Mouse (Mus musculus) erythroid progenitor cell, adult 5-6 weeks (primary cell): ENCODE data around the gene Myd88. TPM values are rescaled to one million over a fixed set of nuclear protein-coding genes. Genes with fewer than 3 reads are reported as not detected.

Experiments used
- ATAC-seq: replicated peaks from 2 replicates; pipeline ENCODE4 v1.8.0; 2016; ENCODE audit warnings: moderate number of reproducible peaks, mild to moderate bottlenecking, moderate TSS enrichment, inconsistent platforms; ENCODE audit not compliant: poor library complexity, low FRiP score, severe bottlenecking
- total RNA-seq, 2 experiments: library from RNA; stranded (forward) in 1 of 2; stranded (reverse) in 1 of 2; fragments of 150-400 nt in 1 of 2; fragments of 186-747, 209-891 nt in 1 of 2; gene quantifications; 2 replicates each; pipeline versions ENCODE4 v1.2.3 to v1.2.4; 2015 to 2017; ENCODE audit warnings: low replicate concordance in 2 of 2

The Myd88 gene
- total RNA-seq, 2 experiments from 2014 or later = 14.0 to 22.6 TPM

DNA sequence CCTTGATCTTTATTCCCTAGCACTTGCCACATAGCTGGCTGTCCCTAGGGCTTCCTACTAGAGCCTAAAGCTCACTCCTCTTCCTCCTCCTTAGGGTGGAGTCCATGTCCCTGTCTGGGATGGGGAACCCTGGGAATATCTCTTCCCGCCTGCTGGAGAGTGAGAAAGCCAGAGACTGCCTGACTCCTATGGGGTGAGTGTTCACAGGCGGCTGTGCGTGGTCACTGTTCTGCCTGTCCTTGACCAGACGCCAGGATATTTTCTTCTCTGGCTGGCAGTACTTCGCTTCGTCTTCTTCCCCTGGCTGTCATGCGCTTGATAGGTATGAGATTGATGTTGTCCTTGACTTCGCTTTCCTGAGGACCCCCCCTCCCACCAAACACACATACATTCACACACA is 5.2 kb upstream of the Myd88 start:
- no peak for ATAC-seq

DNA sequence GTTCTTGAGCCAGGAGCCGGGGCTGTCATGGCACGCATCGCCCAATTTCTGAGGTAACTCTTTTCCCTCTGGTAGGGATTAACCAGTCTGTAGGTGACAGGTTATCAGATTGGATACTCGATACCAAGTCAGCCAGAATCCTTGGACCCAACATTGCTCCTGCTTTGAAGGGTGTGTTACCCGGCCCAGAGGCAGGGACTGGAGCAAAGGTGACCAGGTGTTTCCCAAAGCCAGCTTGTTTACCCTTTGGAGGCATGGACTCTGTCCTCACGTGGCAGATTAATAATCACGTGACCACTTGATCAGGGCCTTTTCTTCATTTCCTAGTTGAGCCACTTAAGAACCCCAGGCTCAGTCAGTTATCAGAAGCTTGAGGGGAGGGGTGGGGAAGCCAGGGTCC is 1.5 kb upstream of the Myd88 start:
- no peak for ATAC-seq

DNA sequence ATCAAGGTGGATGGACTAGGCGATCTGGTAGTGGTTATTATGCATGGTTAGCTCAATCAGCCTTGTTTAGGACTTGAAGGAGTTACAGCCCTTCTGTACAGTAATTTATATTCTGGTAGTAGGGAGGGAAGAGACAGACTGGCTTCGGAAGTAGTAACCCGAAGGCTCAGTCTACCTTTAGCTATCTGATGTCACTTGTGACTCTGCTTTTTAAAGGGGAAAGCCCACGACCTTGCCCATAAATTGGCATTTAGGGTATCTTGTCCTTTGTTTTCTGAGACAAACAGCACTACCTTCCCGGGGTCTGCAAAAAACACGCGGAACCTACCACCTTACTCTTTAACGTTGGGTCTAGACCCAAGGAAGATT is 1.0 kb downstream of the Myd88 start:
- ATAC-seq = peak; percentile 16; the same call in 1 of the 2 replicates

DNA sequence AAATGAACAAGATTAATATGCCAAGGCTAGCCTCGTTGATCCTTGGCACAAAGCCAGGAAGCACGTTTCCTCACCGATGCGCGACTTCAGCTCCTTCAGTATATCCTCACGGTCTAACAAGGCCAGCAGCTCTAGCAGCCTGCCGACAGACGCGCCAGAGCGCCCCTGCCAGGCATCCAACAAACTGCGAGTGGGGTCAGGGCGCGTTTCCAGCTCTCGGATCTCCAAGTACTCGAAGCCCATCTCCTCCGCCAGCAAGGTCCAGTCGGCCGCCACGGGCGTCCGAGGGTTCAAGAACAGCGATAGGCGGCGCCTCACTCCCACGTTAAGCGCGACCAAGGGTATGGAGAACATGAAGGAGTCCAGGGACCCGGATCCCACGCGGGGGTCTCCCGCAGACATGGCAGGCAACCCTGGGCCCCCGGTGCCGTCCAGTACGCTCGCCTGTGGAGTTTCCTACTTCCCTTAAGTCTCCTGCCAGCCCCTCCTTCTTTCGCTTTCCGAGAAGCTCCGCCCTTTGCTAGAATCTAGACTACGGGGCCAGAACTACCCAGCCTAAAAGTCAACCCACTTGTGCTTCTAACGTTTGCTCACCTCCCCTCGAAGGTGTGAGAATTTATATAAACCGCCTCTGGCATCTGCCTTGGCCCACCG is 1.5 kb downstream of the Myd88 start, which contains the start of gene Acaa1a:
Gene Acaa1a, plus strand, starts transcription at position 119 of the 654 bp plus-strand sequence.
- peak; percentile 70 for ATAC-seq

DNA sequence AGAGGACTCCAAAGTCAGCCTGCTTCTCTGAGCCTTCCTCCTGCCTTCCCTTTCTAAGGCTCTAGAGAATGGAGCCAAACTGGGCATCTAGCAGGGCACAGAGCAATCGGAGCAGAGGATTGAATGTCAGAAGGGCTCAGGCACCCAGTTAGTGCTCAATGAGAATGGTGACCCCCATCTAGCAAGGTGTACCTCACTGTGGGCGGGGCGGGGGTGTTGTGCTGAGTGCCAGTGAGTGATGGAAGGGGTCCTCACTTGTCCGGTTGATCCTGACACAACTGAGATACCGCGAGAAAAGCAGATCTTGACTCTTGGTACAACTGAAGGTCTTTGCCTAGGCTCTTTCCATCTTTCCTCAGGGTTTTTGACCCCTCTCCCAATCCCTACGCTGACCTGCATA is 2.1 kb downstream of the Myd88 start:
- no peak for ATAC-seq

DNA sequence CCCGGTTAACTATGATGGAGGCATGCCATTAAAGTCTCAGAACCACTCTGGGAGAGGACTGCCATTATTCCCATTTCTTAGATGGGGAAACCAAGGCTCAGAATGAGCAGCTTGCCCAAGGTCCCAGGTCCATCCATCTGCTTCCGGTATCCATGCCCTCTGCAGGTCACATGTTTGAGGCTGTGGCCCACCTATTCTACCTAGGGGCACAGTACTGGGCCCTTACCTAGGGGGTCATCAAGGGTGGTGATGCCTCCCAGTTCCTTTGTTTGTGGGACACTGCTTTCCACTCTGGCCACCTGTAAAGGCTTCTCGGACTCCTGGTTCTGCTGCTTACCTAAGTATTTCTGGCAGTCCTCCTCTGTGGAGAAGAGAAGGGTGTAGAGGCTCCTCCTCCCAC is 2.9 kb downstream of the Myd88 start:
- ATAC-seq = no peak

DNA sequence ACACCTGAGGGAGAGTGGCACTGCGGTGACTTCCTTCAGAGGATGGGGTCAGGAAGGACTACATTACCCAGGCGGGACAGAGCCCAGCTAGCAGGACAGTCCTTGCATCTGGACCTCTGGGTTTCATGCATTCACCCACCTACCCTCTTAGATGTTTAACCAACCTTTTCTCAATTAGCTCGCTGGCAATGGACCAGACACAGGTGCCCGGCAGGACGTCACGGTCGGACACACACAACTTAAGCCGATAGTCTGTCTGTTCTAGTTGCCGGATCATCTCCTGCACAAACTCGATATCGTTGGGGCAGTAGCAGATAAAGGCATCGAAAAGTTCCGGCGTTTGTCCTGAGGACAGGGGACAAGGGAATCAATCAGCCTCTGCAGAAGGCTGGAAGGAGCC is 3.4 kb downstream of the Myd88 start:
- no peak for ATAC-seq

DNA sequence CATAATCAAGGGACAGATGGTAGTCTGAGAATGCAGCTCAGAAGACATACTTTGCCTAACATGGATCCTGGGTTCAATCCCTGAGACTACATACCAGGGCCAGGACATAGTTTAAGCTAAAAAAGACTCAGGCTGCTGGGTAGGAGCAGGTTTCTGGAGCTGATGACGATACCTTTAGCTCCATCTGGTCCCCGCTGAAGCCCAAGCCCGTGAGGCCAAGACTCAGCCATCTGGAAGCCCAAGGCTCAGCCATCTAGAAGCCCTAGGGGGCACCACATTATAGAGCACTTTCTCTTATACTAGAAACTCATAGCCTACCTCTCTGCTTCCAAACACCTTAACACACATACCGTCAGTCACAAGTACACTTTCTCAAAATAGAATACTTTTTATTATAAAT is 5.6 kb downstream of the Myd88 start:
- no peak for ATAC-seq

DNA sequence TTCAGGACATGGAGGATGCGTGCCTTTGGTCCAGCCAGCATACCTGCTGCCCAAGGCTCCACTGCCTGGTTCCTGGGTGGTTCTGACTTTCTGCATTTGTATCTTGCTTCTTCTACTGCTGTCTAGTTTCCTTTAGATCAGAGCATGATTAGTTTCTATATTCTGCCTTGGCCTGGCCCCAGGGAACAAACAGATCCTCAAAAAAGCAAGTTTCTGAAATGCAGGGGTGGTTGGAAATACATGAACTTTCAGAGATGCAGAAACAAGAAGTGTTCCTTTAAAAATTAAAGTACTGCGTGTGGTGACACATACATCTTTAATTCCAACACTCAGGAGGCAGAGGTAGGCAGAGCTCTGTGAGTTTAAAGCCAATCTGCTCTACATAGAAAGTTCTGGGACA is 6.4 kb downstream of the Myd88 start:
- no peak for ATAC-seq

DNA sequence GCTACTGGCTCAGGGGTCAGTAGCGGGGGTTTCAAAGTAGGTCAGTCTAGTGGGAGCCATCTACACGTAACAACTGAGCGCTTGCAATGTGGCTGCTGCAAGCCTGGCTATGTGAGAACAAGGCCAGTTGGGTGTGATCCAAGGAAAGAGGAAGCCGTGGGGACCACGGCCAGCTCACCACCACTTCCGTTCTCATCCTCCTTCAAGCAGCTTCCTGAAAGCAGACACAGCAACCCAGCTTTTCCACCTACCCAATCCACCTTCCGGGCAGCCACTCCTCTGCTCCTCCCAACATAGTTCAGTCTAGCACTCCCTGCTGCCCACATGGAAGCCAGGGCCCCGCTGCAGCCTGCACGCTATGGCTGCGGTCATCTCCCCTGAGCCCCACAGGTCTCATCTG is 6.9 kb downstream of the Myd88 start:
- no peak for ATAC-seq

DNA sequence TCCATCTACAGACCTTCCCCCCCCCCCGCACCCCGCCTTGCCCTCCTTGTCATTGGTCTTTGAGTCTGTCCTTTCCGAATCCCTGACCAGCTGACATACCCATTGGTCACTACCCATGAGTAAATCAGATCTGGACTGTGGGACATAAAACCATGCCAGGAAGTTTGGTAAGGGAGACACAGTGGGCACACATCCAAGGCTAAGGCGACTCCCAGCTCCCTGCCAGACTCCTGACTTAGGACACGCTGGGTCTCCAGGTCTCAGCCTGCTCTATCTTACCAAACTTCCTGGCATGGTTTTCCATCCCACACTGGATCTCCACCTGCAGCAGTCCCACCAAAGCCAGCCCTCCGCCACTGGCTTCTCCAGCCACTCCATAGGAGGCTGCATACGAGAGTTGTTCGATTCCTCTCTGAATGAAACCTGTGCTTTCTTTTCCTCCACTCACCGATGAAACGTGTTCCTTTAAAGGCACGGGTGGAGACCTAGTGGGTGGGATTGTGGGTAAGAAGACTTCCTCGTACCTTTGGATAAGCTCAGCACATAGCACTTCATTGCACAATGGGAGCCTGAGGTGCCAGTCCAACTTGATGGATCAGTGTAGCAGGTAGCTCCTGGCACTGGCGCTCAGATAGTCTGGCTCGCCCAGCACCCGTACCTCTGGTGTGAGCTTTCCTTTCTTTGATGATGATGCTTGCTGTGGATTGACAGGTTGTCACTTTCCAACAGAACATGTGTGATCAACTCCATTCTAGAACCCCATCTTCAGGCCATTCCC is 10.8 kb downstream of the Myd88 start:
- no peak for ATAC-seq

DNA sequence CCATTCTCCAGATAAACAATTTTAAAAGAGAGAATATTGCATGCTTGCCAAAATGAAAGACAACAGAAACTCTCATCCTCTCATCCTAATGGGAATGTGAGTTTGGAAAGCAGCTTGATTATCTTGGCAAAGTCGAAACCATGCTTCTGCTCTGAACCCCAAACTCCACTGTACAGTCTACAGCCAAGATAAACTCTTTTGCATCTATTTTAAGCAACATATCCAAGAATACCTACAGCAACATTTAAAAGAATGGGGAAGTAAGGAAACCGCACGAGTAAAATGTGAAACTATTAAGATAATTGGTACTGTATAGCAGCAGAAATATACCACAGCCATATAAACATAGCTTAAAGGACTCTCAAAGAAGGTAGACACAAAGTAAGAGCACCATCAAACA is 12.7 kb downstream of the Myd88 start:
- ATAC-seq = no peak

DNA sequence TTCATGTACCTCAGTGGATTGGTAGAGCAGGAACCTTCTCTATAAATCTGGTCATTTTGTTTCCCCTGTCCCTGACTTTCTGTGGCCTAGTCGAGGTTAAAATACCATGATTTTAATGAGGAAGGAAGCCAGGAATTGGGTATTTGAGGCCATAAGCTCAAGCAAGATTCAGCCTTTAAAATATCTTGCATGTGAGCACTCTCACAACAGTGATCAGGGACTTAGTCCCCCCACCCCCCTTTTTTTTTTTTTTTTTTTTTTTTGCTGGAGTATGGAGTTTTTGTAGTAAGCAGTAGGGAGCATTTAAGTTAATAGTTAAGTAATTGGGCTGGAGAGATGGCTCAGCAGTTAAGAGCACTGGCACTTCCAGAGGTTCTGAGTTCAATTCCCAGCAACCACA is 17.1 kb downstream of the Myd88 start:
- no peak for ATAC-seq

DNA sequence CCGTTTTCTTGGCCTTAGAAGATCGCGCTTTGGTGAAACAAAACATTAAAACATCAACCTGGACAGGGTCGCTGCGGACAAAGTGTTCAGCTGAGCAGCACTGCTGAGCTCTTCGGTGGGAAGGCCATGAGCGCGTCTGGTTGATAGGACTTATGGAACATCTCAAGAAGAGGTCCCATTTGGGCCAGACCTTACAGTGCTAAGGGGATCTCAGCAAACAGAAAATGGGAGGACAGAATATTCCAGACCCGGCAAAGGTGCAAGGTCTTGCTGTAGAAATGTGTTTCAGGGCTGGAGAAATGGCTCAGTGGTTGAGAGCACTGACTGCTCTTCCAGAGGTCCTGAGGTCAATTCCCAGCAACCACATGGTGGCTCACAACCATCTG is 18.0 kb downstream of the Myd88 start:
- peak; percentile 39 for ATAC-seq

DNA sequence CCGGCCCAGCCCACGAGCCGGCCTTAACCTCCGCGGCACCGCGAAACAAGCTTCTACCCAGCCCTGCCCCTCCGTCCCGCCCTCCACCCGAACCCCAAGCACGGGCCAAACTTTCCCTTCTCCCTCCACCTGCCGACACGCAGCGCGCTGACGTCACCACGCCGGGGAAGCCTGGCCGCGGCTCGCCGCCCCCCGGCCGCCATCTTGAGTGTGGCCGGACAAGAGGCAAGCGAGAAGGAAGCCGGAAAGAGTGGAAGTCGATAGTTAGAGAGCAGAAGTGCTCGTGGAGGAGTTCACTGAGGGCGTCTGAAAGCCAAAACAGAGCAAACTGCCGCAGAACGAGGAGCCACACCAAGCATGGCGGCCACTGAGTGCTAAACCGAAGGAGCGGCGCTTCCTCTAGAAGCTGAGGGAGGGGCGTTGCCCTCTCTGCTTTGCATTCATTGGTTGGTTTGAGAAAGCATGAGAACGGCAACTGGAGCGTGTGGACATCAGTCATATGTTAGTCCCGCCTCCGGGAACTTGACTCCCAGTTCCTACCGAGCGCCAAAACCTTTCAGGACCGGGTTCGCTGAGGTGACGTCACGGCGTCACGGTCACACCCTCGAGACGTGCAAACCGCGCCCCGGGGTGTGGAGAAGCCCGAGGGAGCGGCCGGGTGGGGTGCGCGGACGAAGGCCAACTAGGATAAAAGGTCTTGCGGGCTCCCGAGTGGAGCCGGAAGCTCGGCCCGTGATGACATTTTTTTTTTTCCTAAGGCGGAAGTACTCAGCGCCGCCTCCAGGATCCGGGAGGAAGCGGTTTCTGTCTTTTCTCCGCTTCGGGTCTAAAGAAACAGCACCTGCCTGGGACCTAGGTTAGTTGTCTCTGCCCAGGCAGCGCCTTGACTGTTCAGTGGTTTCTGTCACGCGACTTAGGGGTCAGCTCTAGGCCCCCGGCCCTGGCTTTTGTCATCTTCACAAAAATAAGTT is 18.6 kb downstream of the Myd88 start, which contains the start of gene Oxsr1:
Gene Oxsr1, minus strand, starts transcription at position 139 of the 971 bp plus-strand sequence.
- ATAC-seq = peak; percentile 90

DNA sequence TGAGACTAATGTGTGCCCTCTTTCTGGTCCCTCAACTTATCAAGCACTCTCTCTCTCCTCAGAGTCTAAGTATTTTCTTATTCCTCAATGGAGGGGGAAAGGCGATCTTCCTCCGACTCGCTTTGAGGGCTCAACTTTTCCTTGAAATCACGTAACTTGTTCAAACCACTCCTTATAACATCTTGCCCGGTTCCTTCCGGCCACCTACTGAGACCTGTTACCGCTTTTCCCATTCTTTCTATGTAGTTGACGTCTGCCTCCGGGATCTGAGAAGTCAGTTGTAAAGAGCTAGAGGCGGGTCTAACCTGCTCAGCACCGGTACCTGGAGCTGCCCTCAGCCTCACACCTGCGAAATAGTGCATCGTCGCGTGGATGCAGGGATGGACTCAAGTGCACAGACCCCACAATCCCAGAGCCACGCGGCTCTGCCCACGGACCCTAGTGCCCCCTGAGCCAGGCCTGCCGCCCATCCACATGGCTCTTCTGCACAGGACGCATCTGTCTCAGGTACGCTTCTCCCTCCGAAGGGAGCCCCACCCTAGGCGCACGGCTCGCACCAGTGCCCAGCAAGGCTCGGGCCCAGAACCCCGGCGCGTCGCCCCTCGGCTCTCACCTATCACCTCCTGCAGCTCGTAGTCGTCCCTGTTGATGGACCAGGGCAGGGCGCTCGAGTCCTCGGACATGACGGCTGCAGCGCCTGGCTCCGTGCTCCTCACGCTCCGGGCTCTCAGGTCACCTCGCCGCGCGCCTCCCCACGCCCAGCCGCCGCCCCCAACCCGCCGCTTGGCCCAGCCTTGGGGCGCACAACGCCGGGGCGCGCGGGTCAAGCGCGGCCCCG is 19.6 kb downstream of the Myd88 start:
- ATAC-seq = peak; percentile 16

DNA sequence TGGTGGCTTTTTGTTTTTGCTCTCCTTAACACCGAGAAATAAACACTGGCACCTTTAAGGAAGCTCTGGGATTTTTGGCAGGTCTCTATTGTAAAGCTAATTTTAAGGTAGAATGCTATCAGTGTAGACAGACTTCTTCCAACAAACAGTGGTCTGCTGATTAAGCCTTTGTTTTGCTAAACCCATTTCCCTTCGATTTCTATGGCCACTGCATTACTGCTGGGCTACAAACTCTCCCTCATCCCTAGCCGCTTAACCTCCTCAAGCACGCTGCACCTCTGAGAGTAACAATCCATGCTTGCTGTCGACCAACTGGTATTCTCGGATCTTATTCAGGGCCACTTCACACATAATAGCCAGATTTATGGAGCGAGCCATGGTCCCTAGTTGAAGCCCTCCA is 20.3 kb downstream of the Myd88 start:
- no peak for ATAC-seq

DNA sequence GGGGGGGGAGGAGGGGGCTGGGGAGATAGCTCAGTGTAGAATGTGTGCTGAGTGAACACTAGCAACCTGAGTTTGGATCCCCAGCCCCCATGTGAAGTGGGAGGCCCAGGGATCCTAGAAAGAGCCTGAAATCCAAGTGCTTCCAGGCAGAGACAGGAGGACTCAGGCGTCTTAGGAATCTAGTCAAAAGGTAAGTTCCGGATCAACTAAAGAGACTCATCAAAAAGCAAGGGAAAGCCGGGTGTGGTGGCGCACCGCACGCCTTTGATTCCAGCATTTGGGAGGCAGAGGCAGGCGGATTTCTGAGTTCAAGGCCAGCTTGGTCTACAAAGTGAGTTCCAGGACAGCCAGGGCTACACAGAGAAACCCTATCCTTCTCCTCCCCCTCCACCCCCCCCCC is 20.8 kb downstream of the Myd88 start:
- no peak for ATAC-seq

DNA sequence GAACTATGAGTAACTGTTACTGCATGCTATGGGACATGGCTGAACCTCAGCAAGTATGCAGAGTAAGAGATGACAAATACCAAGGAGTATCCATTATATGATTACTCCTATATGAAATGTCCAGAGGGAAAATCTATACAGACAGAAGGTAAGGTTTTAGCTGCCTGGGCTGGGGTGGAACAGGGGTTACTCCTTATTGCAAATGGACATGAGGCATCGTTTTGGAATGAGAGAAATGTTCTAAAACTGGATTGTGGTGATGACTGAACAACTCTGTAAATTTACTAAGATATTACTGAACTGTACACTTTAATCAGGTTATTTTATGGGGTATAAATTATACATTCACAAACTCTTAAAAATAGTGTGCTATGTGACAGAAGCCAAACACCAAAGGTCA is 22.3 kb downstream of the Myd88 start:
- ATAC-seq = no peak

DNA sequence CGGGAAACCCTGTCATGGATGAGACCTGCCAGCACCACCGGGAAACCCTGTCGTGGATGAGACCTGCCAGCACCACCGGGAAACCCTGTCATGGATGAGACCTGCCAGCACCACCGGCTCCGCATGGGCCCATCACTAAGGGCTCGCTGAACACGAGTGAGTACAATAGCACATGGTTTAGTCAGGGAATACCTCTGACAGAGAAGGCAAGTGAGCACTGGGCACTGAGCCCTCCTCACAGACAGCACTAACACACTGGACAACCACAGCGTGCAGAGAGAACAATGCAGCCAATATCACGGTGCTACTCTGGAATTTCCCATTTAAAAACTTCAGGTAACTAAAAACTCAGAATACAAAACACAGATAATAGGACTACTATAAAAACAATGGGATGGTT is 28.1 kb downstream of the Myd88 start:
- no peak; the same call in 1 of the 2 replicates for ATAC-seq
